Comparison of ENCODE assay signal across 25 mouse cellular contexts in the genomic region with DNA sequence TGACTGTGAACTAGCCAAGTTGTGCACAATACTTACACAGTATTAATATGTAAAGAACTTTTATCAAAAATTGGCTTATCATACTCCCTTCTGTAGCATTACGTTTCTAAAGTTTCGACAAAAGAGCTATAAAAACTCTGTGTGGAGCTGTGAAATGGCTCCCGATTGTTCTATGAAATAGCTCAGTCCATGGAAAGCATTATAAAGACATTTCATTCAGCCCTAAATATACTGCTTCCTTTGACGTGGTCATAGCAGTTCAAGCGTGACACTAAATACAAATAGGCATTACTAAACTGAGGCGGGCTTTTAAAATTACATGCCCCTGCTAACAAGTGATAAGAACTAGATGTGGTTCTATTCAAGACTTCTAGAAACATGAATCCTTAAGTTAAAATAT.
"Had no signal": no experiment of that assay in that cellular context is flagged by ENCODE, and none has a peak within 500 bp of the region (broad histone marks: within the 10 kb centered on the region; RNA-seq: fewer than 3 reads in every experiment).

No protein-coding gene starts in this region.

- H3K27me3 ChIP-seq: heart, embryonic 13.5 days; heart, embryonic 15.5 days; hindbrain, embryonic 13.5 days; hindbrain, embryonic 15.5 days; kidney, embryonic 15.5 days; limb, embryonic 13.5 days; limb, embryonic 15.5 days had no signal

- H3K4me2 ChIP-seq: heart, embryonic 11.5 days; heart, embryonic 13.5 days; heart, embryonic 15.5 days; hindbrain, embryonic 13.5 days; hindbrain, embryonic 15.5 days; kidney, embryonic 15.5 days; limb, embryonic 13.5 days; limb, embryonic 15.5 days had no signal

- H3K27ac ChIP-seq: heart, adult 2 months; heart, embryonic 13.5 days; heart, embryonic 15.5 days; hindbrain, embryonic 13.5 days; hindbrain, embryonic 15.5 days; hindbrain, postnatal 0 days; kidney, embryonic 15.5 days; kidney, postnatal 0 days; limb, embryonic 13.5 days; limb, embryonic 15.5 days had no signal

- H3K36me3 ChIP-seq: heart, embryonic 13.5 days; heart, embryonic 15.5 days; hindbrain, embryonic 13.5 days; hindbrain, embryonic 15.5 days; kidney, embryonic 15.5 days; limb, embryonic 13.5 days; limb, embryonic 15.5 days had no signal

- DNase-seq: gastrocnemius, postnatal 14 days; gastrocnemius, postnatal 36 days; heart, adult 11 months; heart, adult 2 months; heart, postnatal 14 days; heart, postnatal 36 days; kidney, adult 11 months; kidney, adult 2 months; kidney, adult 9 months; kidney, postnatal 14 days; kidney, postnatal 36 days; layer of hippocampus, adult 9-11 months; layer of hippocampus, postnatal 36 days; left cerebral cortex, postnatal 4 days had no signal

- H3K9me3 ChIP-seq: heart, embryonic 13.5 days; heart, embryonic 15.5 days; hindbrain, embryonic 13.5 days; hindbrain, embryonic 15.5 days; kidney, embryonic 15.5 days; limb, embryonic 13.5 days; limb, embryonic 15.5 days had no signal

- ATAC-seq: hindbrain, postnatal 0 days; intestine, embryonic 16.5 days had no signal

- H3K9ac ChIP-seq: heart, embryonic 13.5 days; heart, embryonic 15.5 days; hindbrain, embryonic 13.5 days; hindbrain, embryonic 15.5 days; kidney, embryonic 15.5 days; limb, embryonic 13.5 days; limb, embryonic 15.5 days had no signal

- H3K4me3 ChIP-seq: heart, adult 2 months; heart, embryonic 13.5 days; heart, embryonic 15.5 days; hindbrain, embryonic 13.5 days; hindbrain, embryonic 15.5 days; kidney, embryonic 15.5 days; limb, embryonic 13.5 days; limb, embryonic 15.5 days had no signal

- H3K4me1 ChIP-seq: heart, embryonic 13.5 days; heart, embryonic 15.5 days; hindbrain, embryonic 13.5 days; hindbrain, embryonic 15.5 days; kidney, embryonic 15.5 days; limb, embryonic 13.5 days; limb, embryonic 15.5 days had no signal
